Mouse (Mus musculus) spleen, adult 2 months (tissue): ENCODE measurements at regions not wholly inside any gene's neighbourhood (a gene's known extent, or its start where the extent isn't known, plus 50 kb on each side); places are given as distances from the start of the nearest gene placed in this dataset.
A peak's percentile ranks its signal among the peaks of the same experiment; 100 is the strongest.

Experiments used
- DNase-seq, 2 experiments: peaks; one replicate each; pipeline versions ENCODE4 v3.0.0 to v3.0.0-alpha.2; 2012 to 2021; ENCODE audit warnings: low spot score in 2 of 2, low read depth in 1 of 2
- H3K27ac ChIP-seq: fragments of 200-500 bp; 2 replicates; pipeline ENCODE4 v1.5.1; 2012; ENCODE audit warnings: low read length, inconsistent platforms; ENCODE audit not compliant: insufficient read depth
- H3K27me3 ChIP-seq: fragments of 200-500 bp; 2 replicates; pipeline ENCODE4 v1.6.1; 2012; ENCODE audit warnings: mild to moderate bottlenecking, moderate library complexity, low read length, inconsistent platforms; ENCODE audit not compliant: control insufficient read depth, insufficient read depth
- H3K36me3 ChIP-seq: fragments of 200-500 bp; 2 replicates; pipeline ENCODE4 v1.6.1; 2012; ENCODE audit warnings: mild to moderate bottlenecking, low read length, inconsistent platforms; ENCODE audit not compliant: control insufficient read depth, insufficient read depth
- H3K4me1 ChIP-seq: fragments of 200-500 bp; 2 replicates; pipeline ENCODE4 v1.6.1; 2011; ENCODE audit warnings: inconsistent platforms; ENCODE audit not compliant: control insufficient read depth, insufficient read depth, insufficient read length
- H3K4me3 ChIP-seq: fragments of 200-500 bp; 2 replicates; pipeline ENCODE4 v1.5.1; 2011; ENCODE audit warnings: mild to moderate bottlenecking, inconsistent platforms; ENCODE audit not compliant: insufficient read depth, insufficient read length; ENCODE audit errors: extremely low read depth
- CTCF ChIP-seq: fragments of 200-500 bp; IDR thresholded peaks from 2 replicates; pipeline ENCODE4 v1.5.1; 2011; ENCODE audit warnings: mild to moderate bottlenecking, inconsistent platforms; ENCODE audit not compliant: insufficient read depth, insufficient read length, insufficient replicate concordance; ENCODE audit errors: extremely low read depth
- POLR2A ChIP-seq: fragments of 200-500 bp; IDR thresholded peaks from 2 replicates; pipeline ENCODE4 v1.6.1; 2011; ENCODE audit warnings: low read depth, low read length, inconsistent platforms
- WGBS: fragments of 180-500 bp; shearing (Covaris S2); methylation state at CpG from one replicate; pipeline ENCODE4 v1.1.7; 2018; 5-methylcytosine and 5-hydroxymethylcytosine counted together

DNA sequence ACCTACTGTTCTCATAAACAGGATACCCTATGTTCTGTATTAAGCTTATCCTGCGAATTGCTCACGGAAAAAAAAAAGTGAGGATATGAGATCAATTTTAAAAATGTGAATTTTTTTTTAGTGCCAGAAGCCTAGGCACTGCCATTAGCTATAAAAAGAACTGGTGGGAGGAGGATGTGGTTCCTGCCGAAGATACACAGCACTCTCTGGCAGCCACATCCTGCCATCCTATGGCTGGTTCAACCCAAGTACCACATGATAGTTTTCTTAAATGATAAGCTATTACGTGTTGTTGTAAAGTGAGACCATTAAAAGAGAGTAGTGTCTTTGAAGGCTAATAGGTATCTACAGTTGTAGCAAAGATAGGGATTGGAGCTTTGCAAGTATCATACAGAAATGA is 58.2 kb upstream of the Ppp3ca start:
- Histone ChIP-seq H3K36me3 (no peaks in the 10 kb centered on the region), H3K4me3 (no peak overlapping the region), H3K27me3 (no peaks in the 10 kb centered on the region), H3K27ac (no peak overlapping the region), H3K4me1 (peaks cover 3% of the 10 kb centered on the region)
- TF ChIP-seq POLR2A, result no peak
- TF ChIP-seq CTCF, result no peak
- WGBS, result 13% methylated on average over 4 of the region's 4 CpGs
- DNase-seq, result peak; percentile 14 to 38

DNA sequence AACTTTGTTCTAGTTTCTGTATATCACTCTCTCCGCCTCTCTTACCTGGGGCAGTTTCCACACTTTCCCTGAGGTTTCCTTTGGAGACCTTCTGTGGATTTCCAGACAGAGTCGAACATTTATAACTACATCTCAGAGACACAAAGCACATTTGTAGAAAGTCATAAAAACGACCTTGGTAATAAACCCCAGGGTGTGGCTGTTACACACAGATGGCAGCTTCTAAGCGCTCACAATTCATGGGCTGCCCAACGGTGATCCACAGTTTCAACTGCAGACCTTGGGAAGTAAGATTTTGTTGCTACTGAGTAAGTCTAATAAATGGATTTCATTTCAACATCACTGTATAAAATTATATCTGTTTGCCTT is 59.4 kb upstream of the Ppp3ca start:
- DNase-seq, result no peak
- 68% methylated on average over 5 of the region's 5 CpGs for WGBS

DNA sequence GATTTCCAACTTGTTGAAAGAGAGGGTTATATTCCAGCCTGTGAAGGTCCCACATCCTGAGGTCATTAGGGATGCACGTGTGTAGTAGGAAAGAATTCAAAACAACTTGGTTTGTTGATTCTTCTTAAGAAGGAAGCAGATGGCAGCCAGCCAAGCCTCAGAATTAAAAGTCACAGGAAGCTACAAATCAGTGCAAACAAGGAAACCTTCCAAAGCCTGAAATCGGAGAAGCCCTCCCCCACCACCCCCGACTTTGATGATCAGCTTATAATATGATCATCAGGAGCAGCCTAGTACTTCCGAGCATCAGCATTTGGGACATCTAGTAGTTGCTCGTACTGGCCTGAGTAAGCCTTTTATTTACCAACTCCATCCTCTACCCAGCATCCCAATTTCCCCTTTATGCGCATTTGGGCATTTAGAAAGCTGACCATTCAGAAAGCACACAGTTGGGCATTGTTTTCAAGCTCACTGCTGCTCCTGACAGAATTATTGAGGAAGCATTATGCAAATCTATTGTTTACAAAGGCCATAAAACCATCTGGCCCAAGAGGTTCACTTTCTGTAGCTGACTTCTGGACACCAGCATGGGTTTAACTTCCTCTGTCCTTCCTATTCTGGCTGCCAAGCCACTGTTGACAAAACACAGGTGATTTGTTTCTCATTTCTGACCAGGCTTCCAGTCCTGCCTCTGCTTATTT is 59.9 kb upstream of the Ppp3ca start:
- Histone ChIP-seq H3K27me3 (no peaks in the 10 kb centered on the region), H3K4me1 (peaks cover 3% of the 10 kb centered on the region), H3K4me3 (no peak overlapping the region), H3K36me3 (no peaks in the 10 kb centered on the region), H3K27ac (no peak overlapping the region)
- TF ChIP-seq CTCF (no peak), POLR2A (no peak)
- 43% methylated on average over 6 of the region's 6 CpGs for WGBS
- peak in 1 of 2 experiments; percentile 14 for DNase-seq

More for the DNA sequence above, 59.4 kb upstream of the Ppp3ca start:
- peaks cover 3% of the 10 kb centered on the region for H3K4me1 ChIP-seq
- no peaks in the 10 kb centered on the region for H3K36me3 ChIP-seq
- H3K4me3 ChIP-seq, result no peak overlapping the region
- H3K27ac ChIP-seq, result no peak overlapping the region
- TF ChIP-seq CTCF, result no peak
- TF ChIP-seq POLR2A, result no peak
- no peaks in the 10 kb centered on the region for H3K27me3 ChIP-seq

DNA sequence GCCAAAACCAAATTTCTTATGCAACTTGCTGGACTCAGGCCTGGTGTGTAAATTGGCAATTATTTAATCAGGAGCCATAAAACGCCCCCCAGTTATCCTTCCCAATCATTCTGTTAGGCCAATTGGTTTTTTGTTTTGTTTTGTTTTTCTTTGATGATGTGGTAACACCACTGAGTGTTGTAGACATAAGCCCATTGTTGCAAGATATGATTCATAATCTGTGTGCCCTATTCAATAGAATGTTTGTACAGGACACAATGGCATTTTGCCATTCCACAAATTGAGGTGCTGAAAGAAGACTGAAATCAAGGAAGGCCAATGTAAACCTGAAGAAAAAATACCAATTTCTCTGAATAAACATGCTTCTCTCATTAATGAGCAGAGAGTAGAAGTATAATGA is 68.2 kb upstream of the Ppp3ca start:
- WGBS, result 90% methylated on average over 1 of the region's 1 CpGs
- DNase-seq, result no peak
- no peak overlapping the region for H3K27ac ChIP-seq
- H3K36me3 ChIP-seq, result no peaks in the 10 kb centered on the region
- no peaks in the 10 kb centered on the region for H3K27me3 ChIP-seq
- H3K4me1 ChIP-seq, result no peaks in the 10 kb centered on the region
- no peak overlapping the region for H3K4me3 ChIP-seq
- TF ChIP-seq POLR2A, result no peak
- TF ChIP-seq CTCF, result no peak

DNA sequence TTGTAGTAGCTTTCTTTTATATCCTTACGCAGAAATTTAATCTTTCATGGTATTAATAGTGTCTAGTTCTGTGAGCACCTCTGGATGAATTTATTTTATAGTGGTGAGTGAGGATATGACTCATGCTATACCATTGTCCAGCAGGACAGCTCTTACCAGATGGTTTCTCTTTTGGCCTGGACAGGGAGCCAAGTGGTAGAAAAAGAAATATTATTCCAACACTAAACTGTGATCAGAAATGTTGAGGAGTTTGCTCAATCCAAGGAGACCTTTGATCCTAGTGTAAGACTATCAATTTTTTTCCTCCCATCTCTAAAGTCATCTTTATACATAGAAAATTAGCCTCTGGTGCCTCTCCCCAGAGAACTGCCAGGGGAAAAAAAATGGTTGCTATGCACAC is 86.0 kb upstream of the Ppp3ca start:
- Histone ChIP-seq H3K36me3 (no peaks in the 10 kb centered on the region), H3K27ac (no peak overlapping the region), H3K4me3 (no peak overlapping the region), H3K27me3 (no peaks in the 10 kb centered on the region), H3K4me1 (no peaks in the 10 kb centered on the region)
- DNase-seq, result no peak
- TF ChIP-seq CTCF, result no peak
- TF ChIP-seq POLR2A, result no peak
- WGBS, result 91% methylated on average over 1 of the region's 1 CpGs

DNA sequence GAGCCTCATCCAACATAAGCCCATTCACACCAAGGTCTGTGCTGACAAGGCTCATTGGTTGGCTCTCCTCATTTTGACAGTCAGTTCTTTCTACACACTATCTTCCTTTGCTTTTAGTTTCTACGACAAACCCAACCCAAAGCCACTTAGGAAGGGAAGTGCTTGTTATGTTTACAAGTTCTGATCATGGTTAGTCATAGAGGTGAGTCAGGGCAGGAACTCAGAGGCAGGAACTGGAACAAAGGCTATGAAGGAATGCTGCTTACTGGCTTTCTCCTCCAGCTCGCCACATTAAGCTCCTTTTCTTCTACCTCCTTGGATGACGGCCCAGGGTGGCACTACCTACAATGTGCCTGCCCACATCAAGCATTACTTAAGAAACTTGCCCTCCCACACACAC is 91.9 kb upstream of the Ppp3ca start:
- no peak for TF ChIP-seq CTCF
- TF ChIP-seq POLR2A, result no peak
- Histone ChIP-seq H3K36me3 (no peaks in the 10 kb centered on the region), H3K4me1 (no peaks in the 10 kb centered on the region), H3K27ac (no peak overlapping the region), H3K4me3 (no peak overlapping the region), H3K27me3 (no peaks in the 10 kb centered on the region)
- no peak for DNase-seq
- WGBS, result 69% methylated on average over 3 of the region's 3 CpGs

DNA sequence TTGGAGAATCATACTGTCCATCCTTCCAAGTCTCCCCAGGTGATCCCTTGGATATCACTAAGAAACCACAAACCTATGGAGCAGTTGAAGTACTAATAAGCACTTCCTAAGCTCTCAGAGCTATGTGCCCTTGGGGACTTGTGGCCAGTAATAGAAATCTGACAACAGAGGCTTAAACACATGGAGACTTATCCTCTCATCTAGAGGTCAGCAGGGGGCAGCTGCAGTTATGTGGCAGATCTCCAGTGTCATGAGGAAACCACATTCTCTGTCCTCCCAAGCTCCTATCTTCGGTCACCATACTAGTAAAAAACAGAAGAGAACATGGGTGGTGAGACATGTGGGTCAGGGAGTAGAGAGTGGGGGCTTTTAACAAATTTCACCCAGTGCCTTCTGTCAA is 99.4 kb upstream of the Ppp3ca start:
- DNase-seq, result no peak
- TF ChIP-seq POLR2A, result no peak
- TF ChIP-seq CTCF, result no peak
- 22% methylated on average over 1 of the region's 1 CpGs for WGBS

More for the DNA sequence above, 99.4 kb upstream of the Ppp3ca start:
- H3K27ac ChIP-seq, result no peak overlapping the region
- no peaks in the 10 kb centered on the region for H3K36me3 ChIP-seq
- H3K27me3 ChIP-seq, result no peaks in the 10 kb centered on the region
- H3K4me1 ChIP-seq, result no peaks in the 10 kb centered on the region
- no peak overlapping the region for H3K4me3 ChIP-seq
